Mouse (Mus musculus) lung, adult 18-20 months (tissue): ENCODE measurements around the gene Smap2.

ENCODE experiments used
- DNase-seq, 2 experiments: peaks; one replicate each; pipeline ENCODE4 v3.0.0; 2022; ENCODE audit warnings: mixed read lengths in 2 of 2

Gene Smap2

DNA sequence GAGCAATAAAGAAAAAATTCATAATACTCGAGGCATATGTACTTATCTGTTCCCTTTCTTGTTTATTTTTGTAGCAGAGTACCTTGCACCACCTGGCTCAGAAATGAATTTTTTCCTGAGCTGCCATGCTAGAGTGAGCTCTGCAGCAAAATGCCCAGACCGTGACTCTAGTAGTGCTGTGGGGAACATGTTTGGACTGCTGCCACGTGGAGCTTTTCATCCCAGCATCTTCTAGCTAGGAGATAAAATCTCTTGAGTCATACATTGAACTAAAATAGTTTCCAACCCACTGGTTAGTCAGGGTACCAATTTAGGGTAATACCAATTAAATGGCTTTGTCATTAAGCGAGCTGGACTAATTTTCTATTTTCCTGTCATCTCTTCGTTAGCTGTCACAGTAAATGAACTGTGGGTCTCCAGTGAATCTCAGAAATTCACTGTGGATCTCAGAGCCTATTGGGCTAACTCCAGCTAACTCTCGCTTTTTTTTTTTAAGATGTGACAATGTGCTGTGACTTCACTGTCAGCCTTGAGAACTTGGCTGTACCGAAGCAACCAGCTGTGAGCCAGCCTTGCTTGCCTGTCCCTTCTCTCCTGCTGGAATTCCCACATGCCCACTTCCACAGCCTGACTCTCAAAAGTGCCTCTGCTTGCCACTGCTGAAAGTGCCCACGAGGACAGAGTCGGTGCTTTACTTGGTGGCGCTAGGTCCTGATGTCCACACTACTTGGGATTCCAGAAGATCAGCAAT, 3.2 kb upstream of the Smap2 start:
- no peak for DNase-seq

DNA sequence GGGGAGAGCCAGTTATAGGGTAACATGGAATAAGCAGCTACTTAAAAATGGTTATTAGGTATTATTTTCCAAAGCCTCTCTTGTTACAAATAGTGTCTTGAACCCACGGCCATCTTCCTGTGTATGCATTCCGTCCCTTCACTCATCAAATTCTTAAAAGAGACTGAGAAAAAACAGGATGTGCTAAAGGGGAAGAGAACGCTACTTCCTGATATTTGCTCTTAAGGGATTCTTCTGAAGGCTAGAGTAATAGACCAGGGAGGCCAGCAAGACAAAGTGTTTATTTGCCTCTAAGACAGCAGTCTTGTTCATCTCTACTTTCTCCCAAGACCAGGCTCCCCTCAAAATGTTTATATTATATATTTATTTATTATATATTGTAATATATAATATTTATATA, 1.2 kb upstream of the Smap2 start:
- DNase-seq: no peak

DNA sequence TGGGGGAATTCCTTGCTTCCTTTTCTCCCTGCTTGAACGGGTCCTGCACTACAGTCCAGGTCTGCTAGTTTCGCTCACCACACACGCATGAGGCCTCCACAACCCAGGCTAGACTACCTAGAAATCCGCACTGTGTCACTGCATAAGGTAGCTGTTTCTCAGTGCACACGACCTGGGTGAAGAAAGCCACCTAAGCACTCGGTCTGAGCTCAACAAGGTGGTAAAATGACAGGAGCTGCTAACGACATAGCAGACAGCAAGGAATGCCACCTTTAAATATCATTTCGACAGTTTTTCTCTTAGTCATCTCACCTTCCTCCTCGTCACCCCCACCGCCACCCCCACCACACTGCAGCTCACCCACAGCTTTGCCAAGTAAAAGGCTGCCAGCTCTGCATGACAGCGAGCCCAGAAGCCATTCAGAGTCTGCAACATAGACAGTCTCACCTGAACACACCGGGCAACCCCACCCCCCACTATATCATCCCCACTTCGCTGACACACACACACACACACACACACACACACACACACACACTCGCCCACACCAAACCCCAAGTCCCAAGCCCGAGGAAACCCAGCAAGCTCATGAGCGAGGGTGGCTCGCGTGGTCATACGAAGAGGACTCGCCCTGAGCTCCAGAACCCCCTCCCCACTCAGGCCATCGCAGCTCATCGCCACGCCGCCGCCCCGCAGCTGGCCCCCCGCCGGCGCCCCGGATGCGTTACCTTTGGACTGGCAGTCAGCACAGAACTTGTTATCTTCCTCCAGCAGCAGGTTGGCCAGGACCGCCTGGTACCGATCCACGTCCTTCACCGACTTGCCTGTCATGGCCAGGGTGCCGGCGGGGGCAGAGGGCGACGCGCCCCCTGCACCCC, 787 bp downstream of the Smap2 start:
- DNase-seq: peak; percentile 29 to 38

DNA sequence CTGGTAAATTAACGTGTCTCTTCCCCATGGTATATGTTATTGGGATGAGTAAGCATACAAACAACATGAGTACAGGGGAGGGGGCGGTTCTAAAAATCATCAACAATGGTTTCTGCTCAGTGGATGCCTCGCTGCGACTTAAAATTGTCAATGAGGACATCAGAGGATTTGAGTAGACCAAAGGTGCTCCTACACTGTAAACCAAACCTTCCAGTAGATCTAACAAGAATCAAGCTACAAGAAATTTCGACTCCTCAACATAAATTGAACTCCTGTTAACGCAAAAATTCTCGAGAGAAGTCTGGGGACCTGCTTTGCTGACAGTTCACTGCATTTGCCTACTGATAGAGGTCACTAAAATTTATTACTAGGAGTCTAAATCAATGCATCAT, 1.8 kb downstream of the Smap2 start:
- DNase-seq: no peak

DNA sequence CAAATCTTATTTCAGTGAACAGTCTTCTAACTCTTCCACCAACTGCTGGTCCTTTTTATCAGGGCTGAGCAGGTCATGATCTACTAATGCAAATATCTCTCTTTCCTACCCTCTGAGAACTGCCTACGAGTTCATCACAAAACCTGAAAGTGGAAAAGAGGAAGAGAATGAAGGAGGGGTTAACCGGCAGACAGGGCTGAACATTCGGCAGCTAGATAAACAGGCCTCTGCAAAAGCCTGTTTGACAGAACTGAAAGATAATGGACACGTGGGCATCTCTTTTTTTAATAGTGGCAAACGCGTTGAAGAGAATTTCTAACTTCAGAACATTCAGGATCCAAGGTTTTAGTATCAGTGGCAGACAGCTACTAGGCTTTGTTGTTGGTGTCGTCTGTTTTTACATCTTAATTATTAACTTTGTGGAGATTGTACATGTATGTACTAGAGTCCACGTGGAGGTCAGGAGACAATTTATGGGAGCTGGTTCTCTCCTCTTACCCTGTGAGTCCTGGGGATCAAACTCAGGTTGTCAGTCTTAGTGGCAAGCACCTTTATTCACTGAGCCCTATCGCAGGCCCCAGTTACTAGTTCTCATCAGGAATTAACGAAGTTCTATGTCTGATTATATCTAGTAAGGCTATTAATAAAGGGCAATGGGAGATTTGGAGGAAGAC, 2.3 kb downstream of the Smap2 start:
- no peak for DNase-seq

DNA sequence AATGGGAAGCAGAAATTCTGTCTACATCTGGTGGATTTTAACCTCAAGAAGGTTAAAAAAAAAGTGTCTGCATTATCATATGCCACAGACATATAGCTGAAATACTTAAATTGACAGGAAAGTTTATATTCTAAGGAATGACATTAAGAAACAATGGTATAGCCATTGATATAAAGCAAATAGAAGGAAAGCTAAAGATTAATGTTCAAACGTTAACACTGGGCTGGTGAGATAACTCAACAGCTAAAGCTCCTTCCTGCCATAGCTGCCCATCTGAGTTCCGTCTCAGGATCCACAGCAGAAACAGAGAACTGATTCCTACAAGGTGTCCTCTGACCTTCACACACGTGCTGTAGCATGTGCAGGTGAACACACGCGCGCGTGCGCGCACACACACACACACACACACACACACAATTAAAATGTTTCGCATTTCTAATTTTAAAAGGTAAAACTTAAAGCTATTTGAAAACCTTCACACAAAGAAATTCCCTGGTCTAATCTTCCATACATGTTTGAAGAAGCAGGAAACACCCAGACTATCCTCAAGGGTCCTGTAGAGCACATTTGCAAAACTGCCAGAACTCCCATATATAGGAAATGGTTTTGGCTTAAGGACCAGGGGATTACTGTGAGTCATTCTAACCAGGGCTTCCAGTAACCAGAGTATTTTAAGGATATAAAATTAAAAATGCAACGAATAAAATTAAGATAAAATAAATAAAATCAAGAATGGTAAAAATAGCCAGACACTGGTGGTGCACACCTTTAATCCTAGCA, 6.1 kb downstream of the Smap2 start:
- no peak for DNase-seq

DNA sequence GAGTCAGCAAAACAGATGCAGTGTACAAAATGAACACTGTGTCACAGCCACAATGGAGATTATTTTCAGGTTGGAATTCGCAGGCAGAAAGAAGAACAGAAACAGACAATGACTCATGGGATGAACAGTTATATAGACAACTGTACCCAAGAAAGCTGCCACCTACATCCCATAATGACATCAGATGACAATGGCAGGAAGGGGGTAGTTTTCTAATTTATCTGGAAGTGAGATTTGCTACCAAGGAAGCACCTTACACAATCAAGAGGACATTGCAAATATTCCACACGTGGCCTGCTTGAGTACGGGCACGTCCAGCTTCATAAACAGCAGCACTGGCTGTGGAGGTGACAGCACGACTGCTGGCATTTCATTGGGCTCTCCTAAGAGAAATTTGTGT, 7.9 kb downstream of the Smap2 start:
- peak in 1 of 2 experiments; percentile 31 for DNase-seq

DNA sequence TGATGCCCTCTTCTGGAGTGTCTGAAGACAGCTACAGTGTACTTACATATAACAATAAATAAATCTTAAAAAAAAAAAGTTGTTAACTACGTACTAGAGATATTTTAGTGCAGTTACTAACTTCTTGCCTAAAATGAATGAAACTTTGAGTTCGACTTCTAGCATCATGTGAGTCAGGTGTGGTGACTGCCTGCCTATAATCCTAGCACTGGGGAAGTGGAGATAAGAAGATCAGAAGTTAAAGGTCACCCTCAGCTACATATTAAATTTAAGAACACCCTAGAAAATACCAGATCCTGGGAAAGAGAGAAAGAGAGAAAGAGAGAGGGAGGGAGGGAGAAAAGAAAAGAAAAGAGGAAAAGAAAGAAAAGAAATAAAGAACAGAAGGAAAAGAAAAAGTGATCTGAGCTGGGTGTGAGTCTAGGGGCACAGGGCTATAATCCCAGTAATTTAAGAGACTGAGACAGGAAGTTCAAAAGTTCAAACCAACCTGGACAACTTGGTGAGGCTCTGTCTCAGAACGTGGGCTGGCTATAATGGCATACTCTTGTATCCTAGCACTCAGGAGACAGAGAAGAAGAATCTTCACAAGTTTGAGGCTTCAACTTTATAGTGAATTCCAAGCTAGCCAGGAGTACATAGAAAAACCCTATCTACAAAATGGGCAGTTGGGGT, 8.8 kb downstream of the Smap2 start:
- no peak for DNase-seq

DNA sequence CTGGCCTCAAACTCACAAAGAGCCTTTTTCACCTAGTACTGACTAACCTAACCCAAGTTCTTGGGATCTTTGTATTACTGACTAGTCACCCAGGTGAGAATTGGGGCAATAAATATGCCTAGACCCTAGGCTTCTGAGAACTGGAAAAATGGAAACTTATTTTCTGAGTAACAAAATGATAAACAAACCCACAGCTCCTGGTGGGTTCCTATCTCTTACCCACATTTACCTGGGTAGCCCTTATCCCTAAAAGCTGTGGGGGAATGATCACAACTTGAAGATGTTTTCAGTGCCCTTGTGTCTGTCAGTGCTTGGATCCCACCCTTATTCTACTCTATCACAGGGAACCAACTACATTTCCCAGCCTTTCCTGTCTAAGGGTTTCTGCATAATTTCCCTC, 10.0 kb downstream of the Smap2 start:
- DNase-seq: no peak

DNA sequence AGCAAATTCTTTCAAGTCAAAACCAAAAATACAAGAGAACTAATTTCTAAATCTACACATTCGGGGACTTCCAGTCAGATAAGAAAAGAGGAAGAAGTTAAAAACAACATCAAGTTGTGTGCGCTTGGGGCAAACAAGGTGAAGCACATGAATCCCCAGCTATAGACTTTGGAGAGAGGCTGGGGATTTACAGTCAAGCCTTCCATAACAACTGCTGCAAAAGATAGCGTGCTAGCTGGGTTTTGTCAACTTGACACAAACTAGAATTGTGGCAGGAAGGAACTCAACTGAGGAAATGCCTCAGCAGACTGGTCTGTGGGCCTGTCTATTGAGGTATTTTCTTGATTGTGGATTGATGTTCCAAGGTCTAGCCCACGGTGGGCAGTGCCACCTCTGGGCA, 12.4 kb downstream of the Smap2 start:
- DNase-seq: no peak

DNA sequence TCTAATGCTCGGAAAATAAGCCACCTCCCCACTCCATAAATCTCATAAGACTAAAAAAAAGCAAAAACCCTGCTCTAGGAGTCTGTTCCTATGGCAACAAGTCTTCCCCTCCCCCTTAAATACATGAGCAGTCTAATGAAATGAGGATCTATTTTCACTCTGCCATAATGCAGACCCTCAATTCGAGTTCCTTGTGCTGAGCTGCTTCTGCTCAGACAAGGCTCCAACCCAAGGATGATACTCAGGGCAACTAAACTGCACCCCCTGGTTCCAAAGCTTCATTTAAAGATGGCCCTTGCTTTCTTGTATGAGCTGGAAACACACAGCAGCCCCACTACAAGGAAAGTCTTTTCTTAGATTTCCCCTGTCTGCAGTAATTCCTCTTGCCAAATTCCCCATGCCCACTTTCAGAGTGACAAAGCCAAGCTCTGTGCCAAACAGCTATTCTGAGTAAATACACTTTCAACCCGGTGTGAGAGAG, 13.4 kb downstream of the Smap2 start:
- DNase-seq: no peak

DNA sequence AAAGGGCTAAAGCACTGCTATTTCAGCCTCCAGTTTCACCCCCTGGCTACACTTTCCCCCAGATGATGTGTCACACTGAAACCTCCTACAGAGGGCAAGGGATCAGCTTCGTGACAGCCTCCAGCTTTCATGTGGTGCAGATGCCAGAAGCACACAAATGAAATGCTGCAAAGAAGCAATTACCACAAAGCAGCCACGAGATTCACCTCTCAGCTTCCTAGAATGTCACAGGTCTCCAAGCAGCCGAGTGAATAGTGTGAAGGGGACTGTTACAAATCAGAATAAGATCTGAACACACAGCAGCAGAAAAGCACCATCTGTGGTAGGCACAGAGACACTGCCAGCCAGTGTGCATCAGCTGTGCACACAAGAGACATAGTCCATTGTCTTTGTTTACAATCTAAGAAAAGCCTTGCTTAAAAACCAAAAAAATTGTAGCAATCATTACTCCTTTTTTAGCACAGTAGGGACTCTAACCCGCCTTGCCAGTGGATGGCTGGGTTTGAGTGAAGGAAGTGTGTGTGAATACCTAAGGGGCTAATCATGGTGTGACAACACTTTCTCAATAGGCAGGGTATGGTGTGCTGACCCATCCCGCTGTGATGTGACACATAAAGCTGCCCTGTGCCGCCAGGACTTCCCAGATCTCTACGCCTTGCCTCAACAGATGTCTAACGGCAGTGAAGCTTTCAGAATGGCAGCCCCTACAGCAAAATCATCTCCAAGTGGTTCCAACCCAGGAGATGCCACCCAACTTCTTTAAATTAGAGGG, 14.5 kb downstream of the Smap2 start:
- peak; percentile 25 to 28 for DNase-seq

DNA sequence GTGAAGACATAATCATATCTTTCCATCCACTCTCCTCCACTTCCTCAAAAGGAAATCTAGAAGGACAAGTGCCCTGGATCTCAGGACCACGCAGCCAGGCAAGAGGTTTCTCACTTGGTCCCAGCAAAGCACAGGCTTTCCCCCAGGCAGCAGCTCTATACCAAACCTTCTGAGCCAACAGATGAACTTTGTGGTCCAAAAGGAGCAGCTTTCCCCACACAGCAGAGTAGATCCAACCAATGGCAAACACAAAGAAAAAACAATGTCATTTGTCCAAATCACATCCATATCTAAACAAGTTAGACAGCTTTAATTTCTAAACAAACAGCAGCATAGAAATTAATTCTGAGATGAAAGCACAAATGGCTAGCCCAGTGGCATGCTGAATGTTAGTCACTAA, 15.4 kb downstream of the Smap2 start:
- no peak for DNase-seq

DNA sequence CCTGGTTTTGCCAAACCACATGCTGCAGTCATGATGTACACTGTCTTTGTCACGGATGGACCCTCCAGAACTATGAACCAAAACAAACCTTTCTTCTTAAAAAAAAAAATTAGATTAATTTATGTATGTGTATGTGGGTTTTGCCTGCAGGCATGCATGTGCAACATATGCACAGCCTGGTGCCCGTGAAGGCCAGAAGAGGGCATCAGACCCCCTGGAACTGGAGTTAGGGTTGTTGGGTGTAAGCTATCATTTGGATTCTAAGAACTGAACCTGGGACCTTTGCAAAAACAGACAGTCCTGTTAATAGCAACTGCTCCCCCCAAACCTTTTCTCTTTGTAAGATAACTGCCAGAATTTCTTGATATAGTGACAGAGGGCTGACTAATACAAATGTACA, 16.0 kb downstream of the Smap2 start:
- no peak for DNase-seq

DNA sequence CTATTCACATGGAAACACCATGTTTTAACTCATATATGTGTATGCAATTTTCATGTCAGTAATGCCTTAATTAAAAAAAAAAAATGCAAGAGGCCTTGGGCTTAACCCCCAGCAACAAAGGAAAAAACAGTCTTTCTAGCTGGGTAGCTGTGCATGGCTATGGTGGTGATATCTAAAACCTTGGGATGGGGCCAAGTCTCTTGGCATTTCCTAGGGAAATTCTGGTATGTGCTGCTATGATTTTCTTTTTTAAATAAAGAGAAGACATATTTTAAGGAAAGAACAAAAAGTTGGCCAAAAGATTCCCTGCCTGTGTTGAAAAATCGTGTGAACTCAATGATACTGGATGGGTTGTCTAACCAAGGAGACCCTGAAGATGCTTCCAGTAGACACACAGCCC, 21.1 kb downstream of the Smap2 start:
- DNase-seq: no peak

DNA sequence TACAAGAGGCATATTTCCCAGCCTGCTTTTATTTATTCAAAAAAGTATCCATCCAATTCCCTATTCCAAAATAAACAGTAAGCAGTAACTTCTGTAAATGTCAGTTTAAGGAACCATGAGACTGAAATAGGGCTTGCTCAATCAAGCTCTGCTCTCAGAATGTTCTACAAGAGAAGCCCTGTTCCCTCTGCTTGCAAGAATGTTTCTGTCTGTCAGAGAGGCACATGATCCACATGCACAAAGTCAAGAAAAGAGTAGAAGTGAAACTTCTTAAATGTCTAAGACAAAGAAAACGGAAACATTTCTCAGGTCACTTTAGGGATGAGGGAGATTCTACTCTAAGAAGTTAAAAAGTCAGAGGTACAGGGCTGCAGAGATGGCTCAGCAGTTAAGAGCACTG, 24.0 kb downstream of the Smap2 start:
- peak in 1 of 2 experiments; percentile 36 for DNase-seq

DNA sequence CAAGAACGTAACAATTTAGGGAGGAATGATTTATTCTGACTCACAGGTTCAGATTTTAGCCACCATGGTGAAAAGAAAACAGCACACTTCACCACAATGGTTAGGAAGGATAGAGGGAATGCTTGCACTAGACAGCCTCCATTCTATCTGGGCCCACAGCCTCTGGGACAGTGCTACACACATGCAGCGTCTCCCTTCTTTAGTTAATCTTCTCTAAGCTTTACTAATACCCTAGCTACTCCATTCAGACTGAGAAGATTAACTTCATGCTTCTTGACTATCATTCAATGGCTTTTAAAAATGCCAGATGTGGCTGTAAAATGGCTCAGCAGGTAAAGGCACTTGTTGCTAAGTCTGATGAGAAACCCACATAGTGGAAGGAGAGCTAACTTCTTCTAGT, 24.8 kb downstream of the Smap2 start:
- no peak for DNase-seq

DNA sequence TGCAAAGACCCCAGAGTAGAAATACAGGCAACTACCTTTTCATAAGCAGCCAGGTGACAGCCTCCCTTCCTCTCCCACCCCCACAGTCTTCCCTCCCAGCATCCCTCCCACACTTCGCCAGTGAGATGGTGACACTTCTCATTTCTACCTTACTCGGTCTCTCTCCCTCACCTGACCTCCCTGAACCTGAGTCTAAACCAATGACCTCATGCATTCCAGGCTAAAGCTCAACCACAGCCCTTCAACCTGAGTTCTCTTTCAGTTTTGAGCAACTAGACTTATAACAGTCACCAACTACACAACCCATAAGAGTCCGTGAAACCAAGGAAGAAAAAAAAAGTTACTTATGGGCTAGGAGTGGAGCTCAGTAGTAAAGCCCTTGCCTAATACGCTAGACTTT, 29.7 kb downstream of the Smap2 start:
- no peak for DNase-seq

DNA sequence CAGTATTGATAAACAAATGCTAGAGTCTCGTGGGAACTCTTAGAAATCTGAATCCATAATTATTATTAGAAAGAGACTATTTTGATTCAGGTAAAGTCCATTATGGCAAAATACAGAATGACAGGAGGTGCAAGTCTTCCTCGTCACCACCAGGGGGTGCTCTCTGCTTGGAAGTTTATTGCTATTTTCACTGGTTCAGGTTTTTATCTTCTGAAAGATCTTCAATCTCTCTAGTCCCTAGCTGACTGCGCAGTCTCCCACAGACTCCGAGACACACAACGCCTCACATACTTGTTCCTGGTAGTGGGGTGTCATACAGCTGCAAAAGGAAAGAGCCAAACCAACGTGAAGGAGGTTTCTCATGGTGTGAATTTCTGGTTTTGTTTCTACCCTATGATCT, 30.6 kb downstream of the Smap2 start:
- peak in 1 of 2 experiments; percentile 14 for DNase-seq

DNA sequence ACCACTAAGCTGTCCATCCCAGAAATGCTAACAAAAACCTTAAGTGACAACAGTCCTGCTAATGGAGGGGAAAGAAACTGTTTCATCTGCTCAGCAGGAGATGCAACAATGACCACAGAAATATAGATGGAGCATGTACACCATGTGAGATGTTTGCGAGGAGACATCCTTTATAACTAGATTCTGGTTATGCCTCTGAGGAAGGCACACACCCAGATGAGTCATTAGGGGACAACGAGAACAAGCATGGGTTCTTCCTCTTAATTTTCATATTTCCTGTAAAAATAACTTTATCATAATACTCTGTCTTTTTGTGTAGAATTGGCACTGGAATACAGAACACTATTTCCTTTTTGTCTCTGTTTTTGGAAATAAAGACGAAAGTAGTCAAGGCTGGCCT, 38.8 kb downstream of the Smap2 start:
- DNase-seq: no peak

DNA sequence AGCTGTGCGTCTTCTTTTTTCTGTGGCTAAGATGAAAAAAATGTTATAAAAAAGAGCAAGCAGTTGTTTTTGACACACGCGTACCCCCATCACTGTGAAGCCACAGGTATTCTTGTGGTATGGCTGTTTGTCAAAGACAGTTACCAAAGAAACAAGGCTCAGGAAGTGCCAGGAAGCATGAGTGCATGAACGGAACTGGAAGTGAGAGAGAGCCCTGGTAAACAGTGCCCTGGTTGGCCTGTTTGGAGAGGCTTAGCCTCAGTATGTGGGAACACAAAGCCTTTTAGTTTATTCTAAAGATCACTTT, 41.7 kb downstream of the Smap2 start:
- DNase-seq: peak; percentile 10 to 14
